In genomic region chrX:101420700-101421095, GRCm38 (mm10) we compare ENCODE assay signal across 8 mouse cellular contexts. TPM values are rescaled to one million over a fixed set of nuclear protein-coding genes. Genes with fewer than 3 reads are reported as not detected.
A peak's percentile ranks its signal among the peaks of the same experiment; 100 is the strongest.
DNase-seq lines count a peak whose midpoint lies in the region; ATAC-seq and TF ChIP-seq lines count a peak whose summit lies in the region.

Zmym3 (minus strand) TSS chrX:101420849.

- no peak for DNase-seq in cerebellum, adult 2 months
- no peak for DNase-seq in cerebellum, postnatal 25 days
- DNase-seq in ES-CJ7 (ENCODE audit: low read depth, low spot score) = peak; percentile 41
- no peak for DNase-seq in frontal cortex, postnatal 36 days (ENCODE audit: low spot score in 2 of 2)

- peak within 1 kb of the TSS; percentile 100 for H3K4me3 ChIP-seq in cerebellum, adult 2 months (replicated peaks; ENCODE audit: insufficient read depth, low read depth, low read length)
- peak within 1 kb of the TSS; percentile 64 for H3K4me3 ChIP-seq in embryonic fibroblast, embryonic 13.5 days (ENCODE audit: insufficient read depth, low read length)
- H3K4me3 ChIP-seq in hindbrain, embryonic 13.5 days = peak within 1 kb of the TSS; percentile 53
- H3K4me3 ChIP-seq in liver, embryonic 15.5 days (replicated peaks) = peak within 1 kb of the TSS; percentile 65

- no peak for ATAC-seq in hindbrain, embryonic 13.5 days (ENCODE audit: low FRiP score)
- ATAC-seq in liver, embryonic 15.5 days (ENCODE audit: insufficient read depth) = no peak
- ATAC-seq in neutrophil, adult 5-6 weeks (ENCODE audit: extremely low read depth, insufficient number of reproducible peaks, low FRiP score, poor library complexity, severe bottlenecking) = no peak

- no peak for TF ChIP-seq POLR2A in cerebellum, adult 2 months (IDR thresholded peaks at IDR 0.05; ENCODE audit: borderline replicate concordance, insufficient read depth, low read length)
- no peak for TF ChIP-seq POLR2A in embryonic fibroblast, embryonic 13.5 days (IDR thresholded peaks at IDR 0.05; ENCODE audit: low read depth, low read length)

- H3K9me3 ChIP-seq in hindbrain, embryonic 13.5 days = no peaks in the 10 kb centered on the region
- no peaks in the 10 kb centered on the region for H3K9me3 ChIP-seq in liver, embryonic 15.5 days (replicated peaks)

- H3K27ac ChIP-seq in cerebellum, adult 2 months (ENCODE audit: insufficient read depth, low read length) = peak within 1 kb of the TSS; percentile 98
- no peak within 1 kb of the TSS for H3K27ac ChIP-seq in embryonic fibroblast, embryonic 13.5 days (ENCODE audit: insufficient read depth, low read length)
- H3K27ac ChIP-seq in hindbrain, embryonic 13.5 days = peak within 1 kb of the TSS; percentile 85
- H3K27ac ChIP-seq in liver, embryonic 15.5 days (replicated peaks) = no peak within 1 kb of the TSS

- H3K27me3 ChIP-seq in cerebellum, adult 2 months (ENCODE audit: control insufficient read depth, insufficient read depth, low read length) = no peaks in the 10 kb centered on the region
- no peaks in the 10 kb centered on the region for H3K27me3 ChIP-seq in hindbrain, embryonic 13.5 days
- no peaks in the 10 kb centered on the region for H3K27me3 ChIP-seq in liver, embryonic 15.5 days

- no peaks in the 10 kb centered on the region for H3K4me1 ChIP-seq in cerebellum, adult 2 months (ENCODE audit: control insufficient read depth, insufficient read depth, low read length)
- no peaks in the 10 kb centered on the region for H3K4me1 ChIP-seq in embryonic fibroblast, embryonic 13.5 days (ENCODE audit: control insufficient read depth, insufficient read depth, low read length)
- peaks cover 28% of the 10 kb centered on the region for H3K4me1 ChIP-seq in hindbrain, embryonic 13.5 days (replicated peaks)
- peaks cover 16% of the 10 kb centered on the region; the same call in 1 of the 2 replicates for H3K4me1 ChIP-seq in liver, embryonic 15.5 days (replicated peaks)

- H3K9ac ChIP-seq in hindbrain, embryonic 13.5 days = peak within 1 kb of the TSS; percentile 74
- peak within 1 kb of the TSS; percentile 54; the same call in 1 of the 2 replicates for H3K9ac ChIP-seq in liver, embryonic 15.5 days

- WGBS in cerebellum, adult 2 months = 25% methylated on average over 4 of the region's 4 CpGs
- WGBS in hindbrain, embryonic 13.5 days = 30% methylated on average over 4 of the region's 4 CpGs
- WGBS in liver, embryonic 15.5 days (ENCODE audit: insufficient replicate concordance) = 36% methylated on average over 4 of the region's 4 CpGs

- H3K36me3 ChIP-seq in hindbrain, embryonic 13.5 days = 0 out of 2 replicates have a peak, but pooled peaks cover 4% of the 10 kb centered on the region
- H3K36me3 ChIP-seq in liver, embryonic 15.5 days (replicated peaks) = no peaks in the 10 kb centered on the region

- TF ChIP-seq CTCF in cerebellum, adult 2 months (IDR thresholded peaks at IDR 0.05; ENCODE audit: borderline replicate concordance, insufficient read depth, low read depth, low read length) = no peak
- no peak for TF ChIP-seq CTCF in embryonic fibroblast, embryonic 13.5 days (IDR thresholded peaks at IDR 0.05; ENCODE audit: borderline replicate concordance, insufficient read depth, low read length)

- peak within 1 kb of the TSS; percentile 58 for H3K4me2 ChIP-seq in hindbrain, embryonic 13.5 days
- peak within 1 kb of the TSS; percentile 77 for H3K4me2 ChIP-seq in liver, embryonic 15.5 days

RNA-seq across cellular contexts. Expression of gene Zmym3, which starts in this region (rescaled TPM):
- 148 and 174 TPM in 2 replicates for polyA plus RNA-seq in cerebellum, adult 2 months (2012; rRNA removed)
- 50.7 and 67.0 TPM in 2 replicates for polyA plus RNA-seq in embryonic fibroblast, embryonic 13.5 days (2011; ENCODE audit: insufficient read length, low read depth, missing spikeins)
- polyA plus RNA-seq in hindbrain, embryonic 13.5 days (2015; fragmentation: Nextera tagmentation; extraction: Ambion mirVana) = 60.2 and 63.5 TPM in 2 replicates
- 5.9 and 8.3 TPM in 2 replicates for polyA plus RNA-seq in liver, embryonic 15.5 days (2015; fragmentation: Nextera tagmentation; extraction: Ambion mirVana)
- 24.4 and 26.3 TPM in 2 replicates for total RNA-seq in neutrophil, adult 5-6 weeks (2017)

Comparison
In these comparisons a context has a peak if more than half of its experiments do, and no peak if none do; other contexts are left out.
1. H3K27ac ChIP-seq: peak in cerebellum, adult 2 months (single experiment) and hindbrain, embryonic 13.5 days (single experiment); none in embryonic fibroblast, embryonic 13.5 days (single experiment) and liver, embryonic 15.5 days (single experiment).
2. Peak in every context shown above with its lines, with median percentiles within 50 percentile points of each other: H3K4me3 ChIP-seq.